Mouse (Mus musculus): ENCODE data around the gene Gm49388. TPM values are rescaled to one million over a fixed set of nuclear protein-coding genes. Genes with fewer than 3 reads are reported as not detected.

Gm49388 gene
- total RNA-seq (2023), result under 1 TPM in 1 of 2 experiments, not detected in 1; 0.84 TPM

GRCm38 (mm10) chr7:127785308-127785707 is at the start of gene Gm49388:
Gm49388 (plus strand) TSS chr7:127785608.

GRCm38 (mm10) chr7:127744366-127745045 is 40.9 kb upstream of the Gm49388 start, which contains the start of gene Fbxl19:
Fbxl19 (plus strand) TSS chr7:127744543.

GRCm38 (mm10) chr7:127769651-127770038 is 15.8 kb upstream of the Gm49388 start, which contains the start of gene Orai3:
Orai3 (plus strand) TSS chr7:127769815.

GRCm38 (mm10) chr7:127776426-127776825 is 9.0 kb upstream of the Gm49388 start, which contains the start of gene Setd1a:
Setd1a (plus strand) TSS chr7:127776670.

GRCm38 (mm10) chr7:127800435-127801009 is 15.1 kb downstream of the Gm49388 start, which contains the start of gene Hsd3b7:
Hsd3b7 (plus strand) TSS chr7:127800604.

GRCm38 (mm10) chr7:127824176-127824871 is 38.9 kb downstream of the Gm49388 start, which contains the start of the genes Stx4a and Stx1b:
Stx4a (plus strand) TSS chr7:127824294.
Stx1b (minus strand) TSS chr7:127824549.

Other genes with a start within 250 kb of the Gm49388 start
- gene Tmem265, start 224.2 kb upstream of the Gm49388 start, total RNA-seq (2023), result not detected
- 100 to 1,000 TPM; 104 to 116 TPM for gene Phkg2, start 212.3 kb upstream of the Gm49388 start, total RNA-seq (2023)
- 10 to 100 TPM; 16.7 to 19.2 TPM for gene Ccdc189, start 197.0 kb upstream of the Gm49388 start, total RNA-seq (2023)
- gene Rnf40, start 196.8 kb upstream of the Gm49388 start, total RNA-seq (2023), result 100 to 1,000 TPM; 158 to 167 TPM
- gene Zfp629, start 169.8 kb upstream of the Gm49388 start, total RNA-seq (2023), result 1 to 10 TPM; 2.3 to 5.2 TPM
- gene Bcl7c, start 76.7 kb upstream of the Gm49388 start, total RNA-seq (2023), result 10 to 100 TPM; 34.8 to 46.5 TPM
- gene Ctf1, start 72.9 kb upstream of the Gm49388 start, total RNA-seq (2023), result not detected
- gene Ctf2, start 53.4 kb upstream of the Gm49388 start, total RNA-seq (2023), result not detected
- 1 to 10 TPM; 6.0 to 7.0 TPM for gene Fbxl19, start 41.1 kb upstream of the Gm49388 start, total RNA-seq (2023)
- 10 to 100 TPM; 27.2 to 29.1 TPM for gene Orai3, start 15.8 kb upstream of the Gm49388 start, total RNA-seq (2023)
- gene Setd1a, start 8.9 kb upstream of the Gm49388 start, total RNA-seq (2023), result 10 to 100 TPM; 30.9 to 31.9 TPM
- 10 to 100 TPM; 12.8 to 15.1 TPM for gene Hsd3b7, start 15.0 kb downstream of the Gm49388 start, total RNA-seq (2023)
- gene Stx4a, start 38.7 kb downstream of the Gm49388 start, total RNA-seq (2023), result 10 to 100 TPM; 61.0 to 71.1 TPM
- gene Stx1b, start 38.9 kb downstream of the Gm49388 start, total RNA-seq (2023), result not detected
- gene Zfp646, start 90.6 kb downstream of the Gm49388 start, total RNA-seq (2023), result 10 to 100 TPM; 39.9 to 40.2 TPM
- gene Zfp668, start 91.2 kb downstream of the Gm49388 start, total RNA-seq (2023), result 1 to 10 TPM; 6.9 to 8.2 TPM
- gene Prss53, start 105.4 kb downstream of the Gm49388 start, total RNA-seq (2023), result not detected
- gene Gm21974, start 109.8 kb downstream of the Gm49388 start, total RNA-seq (2023), result not detected
- 10 to 100 TPM in 1 of 2 experiments, 1 to 10 TPM in 1; 8.9 to 10.6 TPM for gene Vkorc1, start 110.0 kb downstream of the Gm49388 start, total RNA-seq (2023)
- 10 to 100 TPM; 33.7 to 34.8 TPM for gene Bckdk, start 118.5 kb downstream of the Gm49388 start, total RNA-seq (2023)
- gene Kat8, start 126.9 kb downstream of the Gm49388 start, total RNA-seq (2023), result 10 to 100 TPM; 16.9 to 19.3 TPM
- not detected for gene Prss8, start 144.5 kb downstream of the Gm49388 start, total RNA-seq (2023)
- 1 to 10 TPM in 1 of 2 experiments, under 1 TPM in 1; 0.73 to 2.2 TPM for gene Prss36, start 161.1 kb downstream of the Gm49388 start, total RNA-seq (2023)
- gene Fus, start 181.8 kb downstream of the Gm49388 start, total RNA-seq (2023), result 100 to 1,000 TPM; 381 to 409 TPM
- gene Pycard, start 208.3 kb downstream of the Gm49388 start, total RNA-seq (2023), result 10 to 100 TPM; 58.7 to 76.0 TPM
- gene Trim72, start 218.3 kb downstream of the Gm49388 start, total RNA-seq (2023), result under 1 TPM; 0.42 to 0.57 TPM

All from neutrophil, adult 59 days (primary cell).